Mouse (Mus musculus) CH12.LX (cell line): ENCODE measurements around the gene Kctd15. TPM values are rescaled to one million over a fixed set of nuclear protein-coding genes. Genes with fewer than 3 reads are reported as not detected.

ENCODE experiments used
- DNase-seq: peaks from one replicate; pipeline ENCODE4 v3.0.0-alpha.2; 2013; ENCODE audit errors: extremely low read depth
- H3K27ac ChIP-seq: 2 replicates; pipeline ENCODE4 v1.5.1; 2012; ENCODE audit warnings: low read depth, mild to moderate bottlenecking, control low read depth, moderate library complexity; ENCODE audit not compliant: insufficient read depth
- H3K27me3 ChIP-seq: replicated peaks from 2 replicates; pipeline ENCODE3; 2012; ENCODE audit warnings: inconsistent platforms
- H3K36me3 ChIP-seq, 2 experiments: replicated peaks in 1 of 2; 2 replicates each; pipeline versions ENCODE3 to v1.6.1; 2012; ENCODE audit warnings: inconsistent platforms in 1 of 2, low read length in 1 of 2, mild to moderate bottlenecking in 1 of 2, mixed read lengths in 1 of 2, moderate library complexity in 1 of 2; ENCODE audit not compliant: control insufficient read depth in 1 of 2, insufficient read depth in 1 of 2
- H3K4me1 ChIP-seq, 2 experiments: 2 replicates each; pipeline ENCODE4 v1.6.1; 2012; ENCODE audit warnings: inconsistent platforms in 1 of 2, moderate library complexity in 1 of 2; ENCODE audit not compliant: insufficient read depth in 2 of 2, control insufficient read depth in 1 of 2
- H3K4me2 ChIP-seq: 2 replicates; pipeline ENCODE4 v1.6.1; 2012; ENCODE audit warnings: low read depth, mild to moderate bottlenecking, control low read depth; ENCODE audit not compliant: poor library complexity, insufficient read depth, severe bottlenecking
- H3K4me3 ChIP-seq, 3 experiments: fragments of 150-350 bp in 1 of 3; sonication (generic) in 1 of 3; replicated peaks in 1 of 3; 2 replicates each; pipeline versions ENCODE3 to v1.5.1; 2011 to 2012; ENCODE audit warnings: low read depth in 2 of 3, low read length in 2 of 3, mild to moderate bottlenecking in 2 of 3, moderate library complexity in 2 of 3, control low read depth in 1 of 3, improper control_type of control experiment in 1 of 3, inconsistent platforms in 1 of 3, mixed read lengths in 1 of 3; ENCODE audit not compliant: poor library complexity in 1 of 3
- H3K79me2 ChIP-seq: replicated peaks from 2 replicates; pipeline ENCODE4 v1.6.1; 2012; ENCODE audit warnings: mild to moderate bottlenecking, moderate library complexity; ENCODE audit not compliant: control insufficient read depth, poor library complexity, insufficient read depth, severe bottlenecking; ENCODE audit errors: extremely low read depth
- H3K9ac ChIP-seq: 2 replicates; pipeline ENCODE4 v1.6.1; 2012; ENCODE audit warnings: low read depth, mild to moderate bottlenecking, control low read depth, moderate library complexity; ENCODE audit not compliant: insufficient read depth
- H3K9me3 ChIP-seq: replicated peaks from 2 replicates; pipeline ENCODE3; 2012; ENCODE audit warnings: low read length, inconsistent platforms, mixed read lengths
- BHLHE40 ChIP-seq: IDR thresholded peaks from 2 replicates; pipeline ENCODE4 v1.6.1; 2011; ENCODE audit warnings: mild to moderate bottlenecking, low read depth, low read length, improper control_type of control experiment
- CHD1 ChIP-seq: IDR thresholded peaks from 2 replicates; pipeline ENCODE4 v1.6.1; 2012; ENCODE audit warnings: low read depth, low read length, improper control_type of control experiment, inconsistent platforms
- CHD2 ChIP-seq: IDR thresholded peaks from 2 replicates; pipeline ENCODE4 v1.6.1; 2011; ENCODE audit warnings: low read length, improper control_type of control experiment
- CTCF ChIP-seq, 2 experiments: IDR thresholded peaks in 1 of 2; conservative IDR thresholded peaks in 1 of 2; 2 replicates each; pipeline ENCODE4 v1.5.1; 2011 to 2012; ENCODE audit warnings: low read depth in 2 of 2, low read length in 2 of 2, improper control_type of control experiment in 1 of 2, inconsistent platforms in 1 of 2, mild to moderate bottlenecking in 1 of 2, moderate library complexity in 1 of 2
- E2F4 ChIP-seq: IDR thresholded peaks from 2 replicates; pipeline ENCODE4 v1.6.1; 2011; ENCODE audit warnings: low read depth, low read length, improper control_type of control experiment; ENCODE audit not compliant: insufficient replicate concordance
- ELF1 ChIP-seq: IDR thresholded peaks from 2 replicates; pipeline ENCODE4 v1.6.1; 2014; ENCODE audit warnings: low read depth, mild to moderate bottlenecking, inconsistent platforms, low read length, improper control_type of control experiment
- GABPA ChIP-seq: IDR thresholded peaks from 2 replicates; pipeline ENCODE4 v1.6.1; 2012; ENCODE audit warnings: low read depth, low read length, improper control_type of control experiment, inconsistent platforms; ENCODE audit not compliant: insufficient replicate concordance
- HCFC1 ChIP-seq: IDR thresholded peaks from 2 replicates; pipeline ENCODE4 v1.6.1; 2012; ENCODE audit warnings: low read depth, mild to moderate bottlenecking, inconsistent platforms, low read length, improper control_type of control experiment
- IRF4 ChIP-seq: IDR thresholded peaks from 2 replicates; pipeline ENCODE4 v1.6.1; 2014; ENCODE audit warnings: low read depth, mild to moderate bottlenecking, inconsistent platforms, low read length, improper control_type of control experiment
- JUN ChIP-seq: IDR thresholded peaks from 2 replicates; pipeline ENCODE4 v1.6.1; 2011; ENCODE audit warnings: low read depth, mild to moderate bottlenecking, low read length, improper control_type of control experiment, moderate library complexity; ENCODE audit not compliant: insufficient read depth
- KAT2A ChIP-seq: IDR thresholded peaks from 2 replicates; pipeline ENCODE4 v1.6.1; 2012; ENCODE audit warnings: low read length, improper control_type of control experiment, inconsistent platforms; ENCODE audit not compliant: insufficient replicate concordance
- MAFK ChIP-seq: IDR thresholded peaks from 2 replicates; pipeline ENCODE4 v1.6.1; 2011; ENCODE audit warnings: low read length, improper control_type of control experiment; ENCODE audit not compliant: insufficient replicate concordance
- MAX ChIP-seq: IDR thresholded peaks from 2 replicates; pipeline ENCODE4 v1.6.1; 2011; ENCODE audit warnings: low read length, improper control_type of control experiment
- MAZ ChIP-seq: IDR thresholded peaks from 2 replicates; pipeline ENCODE4 v1.6.1; 2012; ENCODE audit warnings: low read depth, mild to moderate bottlenecking, inconsistent platforms, low read length, improper control_type of control experiment, moderate library complexity
- MEF2A ChIP-seq: IDR thresholded peaks from 2 replicates; pipeline ENCODE4 v1.6.1; 2014; ENCODE audit warnings: low read depth, mild to moderate bottlenecking, inconsistent platforms, low read length, improper control_type of control experiment, borderline replicate concordance
- MYC ChIP-seq: IDR thresholded peaks from 2 replicates; pipeline ENCODE4 v1.6.1; 2011; ENCODE audit warnings: low read depth, mild to moderate bottlenecking, improper control_type of control experiment, low read length
- NELFE ChIP-seq: IDR thresholded peaks from 2 replicates; pipeline ENCODE4 v1.6.1; 2011; ENCODE audit warnings: low read depth, low read length, improper control_type of control experiment
- NRF1 ChIP-seq: IDR thresholded peaks from 2 replicates; pipeline ENCODE4 v1.6.1; 2014; ENCODE audit warnings: low read depth, mild to moderate bottlenecking, inconsistent platforms, low read length, improper control_type of control experiment, moderate library complexity
- PAX5 ChIP-seq: IDR thresholded peaks from 2 replicates; pipeline ENCODE4 v1.6.1; 2012; ENCODE audit warnings: low read length, inconsistent platforms, mixed read lengths
- POLR2A ChIP-seq: IDR thresholded peaks from 2 replicates; pipeline ENCODE4 v1.6.1; 2011; ENCODE audit warnings: low read depth, mild to moderate bottlenecking, improper control_type of control experiment, low read length
- POLR2AphosphoS2 ChIP-seq: IDR thresholded peaks from 2 replicates; pipeline ENCODE4 v1.6.1; 2011; ENCODE audit warnings: low read depth, low read length, improper control_type of control experiment
- RAD21 ChIP-seq: IDR thresholded peaks from 2 replicates; pipeline ENCODE4 v1.6.1; 2011; ENCODE audit warnings: low read depth, mild to moderate bottlenecking, low read length, improper control_type of control experiment, moderate library complexity
- SIN3A ChIP-seq: IDR thresholded peaks from 2 replicates; pipeline ENCODE4 v1.6.1; 2012; ENCODE audit warnings: low read length, improper control_type of control experiment, inconsistent platforms
- TCF12 ChIP-seq: IDR thresholded peaks from 2 replicates; pipeline ENCODE4 v1.6.1; 2014; ENCODE audit warnings: low read depth, mild to moderate bottlenecking, inconsistent platforms, low read length, improper control_type of control experiment
- UBTF ChIP-seq: IDR thresholded peaks from 2 replicates; pipeline ENCODE4 v1.6.1; 2012; ENCODE audit warnings: low read depth, mild to moderate bottlenecking, inconsistent platforms, low read length, improper control_type of control experiment, moderate library complexity
- USF2 ChIP-seq: conservative IDR thresholded peaks from 2 replicates; pipeline ENCODE4 v1.6.1; 2011; ENCODE audit warnings: low read depth, low read length, improper control_type of control experiment
- ZKSCAN1 ChIP-seq: IDR thresholded peaks from 2 replicates; pipeline ENCODE4 v1.6.1; 2012; ENCODE audit warnings: low read depth, inconsistent platforms, low read length, improper control_type of control experiment, borderline replicate concordance
- ZMIZ1 ChIP-seq: IDR thresholded peaks from 2 replicates; pipeline ENCODE4 v1.6.1; 2012; ENCODE audit warnings: low read depth, mild to moderate bottlenecking, inconsistent platforms, low read length, improper control_type of control experiment
- dilution Hi-C: fragments of 300-500 bp; cut with MboI; formaldehyde crosslinking; loops from 2 replicates; pipeline ENCODE4 v1.14.3; 2020; ENCODE audit warnings: low sequenced_read_pairs; ENCODE audit not compliant: extremely low pct_unique_long_range_greater_than_20kb, extremely low pct_ligation_motif_present
- in situ Hi-C: fragments of 300-500 bp; cut with MboI; formaldehyde crosslinking; loops from 3 replicates; pipeline ENCODE4 v1.14.3; 2019; ENCODE audit warnings: low sequenced_read_pairs, low pct_ligation_motif_present, low pct_unique_long_range_greater_than_20kb, mixed read lengths
- polyA plus RNA-seq: library from polyadenylated mRNA; unstranded; fragments of >175 nt; gene quantifications from 2 replicates; pipeline ENCODE4 v1.2.1, GENCODE M21; 2012; ENCODE audit warnings: low read depth; ENCODE audit not compliant: insufficient read length
- total RNA-seq, 2 experiments: library from RNA; depleted of rRNA; stranded (reverse); fragments of 300-350 nt in 1 of 2; fragments of >200 nt in 1 of 2; gene quantifications; 2 replicates each; pipeline ENCODE4 v1.2.3; 2012 to 2014

Kctd15 gene
- total and polyA plus RNA-seq, 3 experiments: 21.6 to 39.0 (median 24.0) TPM

DNA sequence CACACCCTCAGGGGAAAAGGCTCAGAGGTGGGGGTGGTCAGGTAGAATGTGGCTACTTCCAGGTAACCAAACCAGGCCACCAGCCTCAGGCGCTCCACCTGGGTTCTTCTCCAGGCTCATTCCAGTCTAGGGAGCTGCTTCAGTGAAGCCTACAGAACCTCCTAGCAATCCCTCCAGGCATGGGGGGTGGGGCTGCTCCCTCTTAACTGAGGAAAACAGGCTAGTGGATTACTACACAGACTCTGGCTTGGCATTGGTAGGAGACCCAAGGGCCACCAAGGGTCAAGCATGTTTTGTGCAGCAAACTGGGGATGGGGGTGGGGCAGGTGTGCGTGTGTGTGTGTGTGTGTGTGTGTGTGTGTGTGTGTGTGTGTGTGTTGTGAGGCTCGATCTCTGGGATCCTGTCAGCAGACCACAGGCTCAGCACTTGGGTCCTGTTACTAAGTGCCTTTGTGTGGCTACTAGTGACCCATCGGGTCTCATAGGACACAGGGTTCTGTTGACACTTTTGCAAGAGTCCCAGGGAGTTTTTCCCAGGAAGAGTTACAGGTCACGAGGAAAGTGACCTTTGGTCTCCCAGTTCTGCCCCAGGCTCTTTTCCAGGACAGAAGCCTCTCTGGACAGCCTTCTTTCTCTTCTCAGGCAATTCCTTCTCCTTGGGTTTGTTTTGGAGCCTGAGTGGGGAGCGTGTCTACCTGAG lies 3.0 kb upstream of the Kctd15 start:
- no peaks in the 10 kb centered on the region for H3K27me3 ChIP-seq
- H3K9ac ChIP-seq: no peak overlapping the region
- no peaks in the 10 kb centered on the region for H3K79me2 ChIP-seq
- H3K9me3 ChIP-seq: no peaks in the 10 kb centered on the region
- H3K4me3 ChIP-seq: no peak overlapping the region
- no peak for TF ChIP-seq CTCF (conservative IDR thresholded peaks at IDR 0.05 in 1 of 2, IDR thresholded peaks at IDR 0.05 in 1 of 2; ENCODE audit: low read depth in 2 of 2, low read length in 2 of 2)
- no peak for TF ChIP-seq MEF2A
- no peak for TF ChIP-seq UBTF
- TF ChIP-seq MYC: no peak
- TF ChIP-seq POLR2AphosphoS2: no peak
- no peak for TF ChIP-seq GABPA
- TF ChIP-seq POLR2A: no peak
- TF ChIP-seq MAX: no peak
- no peak for TF ChIP-seq JUN
- TF ChIP-seq SIN3A: no peak
- TF ChIP-seq TCF12: no peak
- no peak for TF ChIP-seq ELF1
- TF ChIP-seq NRF1: no peak
- TF ChIP-seq PAX5: no peak
- no peak for DNase-seq
- H3K4me1 ChIP-seq: no peaks in the 10 kb centered on the region
- H3K36me3 ChIP-seq: no peaks in the 10 kb centered on the region
- in situ Hi-C loops: loop anchor here (10.0 to 25.0 kb wide), 3 partner anchors 147 to 397 kb away; partner anchors contain the start of gene Gm6096
- H3K4me2 ChIP-seq: no peak overlapping the region
- dilution Hi-C loops: no loop called here
- no peak overlapping the region for H3K27ac ChIP-seq

DNA sequence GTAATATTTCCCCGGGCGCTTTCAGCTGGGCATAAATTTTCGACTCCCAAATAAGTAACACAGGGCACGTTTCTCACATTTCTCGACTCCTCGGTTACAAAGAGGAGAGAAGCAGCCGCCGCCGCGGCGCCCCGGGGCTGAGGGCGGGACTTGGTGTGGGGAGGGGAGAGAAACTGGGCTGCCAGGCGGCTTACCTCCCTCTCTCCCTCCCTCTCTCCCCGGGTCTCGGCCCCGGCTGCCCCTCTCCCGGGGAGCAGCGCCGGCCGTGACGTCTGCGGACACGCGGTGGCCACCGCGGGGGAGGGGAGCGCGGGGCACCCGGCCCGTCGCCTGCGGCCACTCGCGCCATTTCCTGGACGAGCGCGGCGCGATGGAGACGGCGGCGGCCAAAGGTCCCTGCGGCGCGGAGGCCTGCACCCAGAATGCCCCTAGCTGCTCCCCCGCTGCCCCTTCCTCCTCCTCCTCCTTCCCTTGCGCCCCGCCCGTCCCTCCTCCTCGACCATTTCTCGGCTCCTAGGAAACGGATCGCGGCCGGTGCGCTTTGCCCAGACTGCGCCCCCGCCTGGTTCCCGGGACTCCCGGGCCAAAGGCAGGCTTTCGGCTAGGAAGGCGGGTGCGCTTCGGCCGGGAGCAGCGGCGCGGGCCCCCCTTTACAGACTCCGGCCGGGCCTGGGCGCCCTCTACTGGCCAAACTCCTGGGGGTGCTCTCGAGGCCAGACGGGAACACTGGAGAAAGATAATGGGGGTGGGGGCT lies 1.3 kb downstream of the Kctd15 start:
- H3K27ac ChIP-seq: peak overlapping the region; percentile 72
- no peaks in the 10 kb centered on the region for H3K79me2 ChIP-seq
- in situ Hi-C loops: loop anchor here (25.0 kb wide), 2 partner anchors 143 to 393 kb away; partner anchors contain the start of gene Gm6096
- dilution Hi-C loops: no loop called here
- peaks cover 10 to 24% of the 10 kb centered on the region in 2 experiments for H3K4me1 ChIP-seq
- DNase-seq: peak; percentile 77
- H3K9ac ChIP-seq: peak overlapping the region; percentile 94
- H3K27me3 ChIP-seq: no peaks in the 10 kb centered on the region
- H3K36me3 ChIP-seq: peaks cover 0 to 6% of the 10 kb centered on the region in 2 experiments
- peaks cover 2% of the 10 kb centered on the region for H3K9me3 ChIP-seq
- H3K4me3 ChIP-seq: peak overlapping the region; percentile 53 to 75 (median 73)
- H3K4me2 ChIP-seq: peak overlapping the region; percentile 53; the same call in 1 of the 2 replicates
- no peak for TF ChIP-seq ZKSCAN1
- no peak for TF ChIP-seq CHD1
- TF ChIP-seq IRF4: peak; percentile 80; the same call in 1 of the 2 replicates
- TF ChIP-seq HCFC1: 0 out of 2 replicates have a peak, but pooled peaks have one; percentile 26
- no peak for TF ChIP-seq MAFK
- peak; percentile 27; the same call in 1 of the 2 replicates for TF ChIP-seq ZMIZ1
- TF ChIP-seq TCF12: peak; percentile 52; the same call in 1 of the 2 replicates
- no peak for TF ChIP-seq KAT2A
- TF ChIP-seq BHLHE40: peak; percentile 67
- peak; percentile 66 for TF ChIP-seq POLR2A
- no peak; the same call in 1 of the 2 replicates for TF ChIP-seq ELF1
- no peak for TF ChIP-seq MYC
- 0 out of 2 replicates have a peak, but pooled peaks have one; percentile 16 for TF ChIP-seq NRF1
- peak; percentile 51; the same call in 1 of the 2 replicates for TF ChIP-seq NELFE
- peak; percentile 63 for TF ChIP-seq RAD21
- TF ChIP-seq CTCF (conservative IDR thresholded peaks at IDR 0.05 in 1 of 2, IDR thresholded peaks at IDR 0.05 in 1 of 2; ENCODE audit: low read depth in 2 of 2, low read length in 2 of 2): peak in 1 of 2 experiments; percentile 91; a peak in 2 of 4 replicates
- TF ChIP-seq MAZ: peak; percentile 89; the same call in 1 of the 2 replicates
- no peak; the same call in 1 of the 2 replicates for TF ChIP-seq SIN3A
- no peak for TF ChIP-seq E2F4
- peak; percentile 15; the same call in 1 of the 2 replicates for TF ChIP-seq CHD2
- no peak for TF ChIP-seq USF2
